Mouse (Mus musculus) CH12F3 (cell line): ENCODE measurements around the gene Smc4.
"Not testable (repeated sequence)": the region's sequence is repeated elsewhere in the genome, so short reads cannot be mapped to it uniquely, and the experiment has no call there.

ENCODE experiments used
- in situ Hi-C: fragments of 300-500 bp; cut with MboI; formaldehyde crosslinking; loops from 2 replicates; pipeline ENCODE4 v1.14.3; 2020; ENCODE audit warnings: low sequenced_read_pairs

Gene Smc4

DNA sequence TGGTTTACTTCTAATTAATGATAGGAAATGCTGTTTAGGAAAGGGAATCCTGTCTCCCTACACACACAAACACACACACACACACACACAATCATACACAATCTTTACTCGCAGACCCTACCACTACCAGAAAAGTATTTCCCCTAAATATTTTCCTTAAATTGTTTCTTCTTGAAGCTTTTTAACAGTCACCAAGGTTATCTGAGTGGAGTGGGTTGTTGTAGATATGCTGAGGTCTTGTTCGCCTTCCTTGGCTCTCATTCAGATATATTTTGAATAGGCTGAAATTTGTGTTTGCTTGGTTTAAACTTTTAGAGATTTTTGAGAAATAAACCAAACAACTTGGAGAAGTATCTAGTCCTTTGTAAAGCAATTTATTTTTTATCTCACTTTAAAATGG, 4.3 kb downstream of the Smc4 start:
- in situ Hi-C loops: no loop called here

DNA sequence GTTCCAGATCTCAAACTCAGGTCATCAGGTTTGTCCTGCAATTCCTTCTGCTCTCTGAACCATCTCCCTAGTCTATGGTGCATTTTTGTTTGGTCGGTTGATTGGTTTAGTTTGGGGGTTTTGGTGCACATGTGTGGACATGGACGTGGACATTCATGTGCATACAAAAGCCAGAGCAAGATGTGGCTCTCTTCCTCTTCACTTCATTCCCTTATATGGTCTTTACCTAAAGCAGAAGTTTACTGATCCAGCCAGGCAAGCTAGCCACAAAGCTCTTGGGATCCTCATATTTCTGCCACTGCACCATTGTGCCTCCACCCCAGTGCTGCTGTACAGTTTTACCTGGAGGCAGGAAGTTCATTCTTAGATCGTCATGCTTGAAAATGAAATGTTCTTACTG, 12.6 kb downstream of the Smc4 start:
- in situ Hi-C loops: no loop called here

DNA sequence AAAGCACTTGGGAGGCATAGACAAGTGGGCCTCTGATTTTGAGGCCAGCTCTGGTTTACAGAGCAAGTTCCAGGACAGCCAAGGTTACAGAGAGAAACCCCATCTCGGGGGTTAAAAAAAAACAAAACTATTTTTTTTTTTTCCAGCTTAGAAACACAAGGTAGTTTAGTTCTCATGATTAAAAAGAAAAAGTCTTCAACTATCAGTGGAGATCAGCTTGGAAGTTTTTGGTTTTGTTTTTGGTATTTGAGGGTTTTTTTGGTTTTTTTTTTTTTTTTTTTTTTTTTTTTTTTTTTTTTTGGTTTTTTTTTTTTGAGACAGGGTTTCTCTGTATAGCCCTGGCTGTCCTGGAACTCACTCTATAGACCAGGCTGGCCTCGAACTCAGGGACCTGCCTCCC, 14.1 kb downstream of the Smc4 start:
- in situ Hi-C loops: not testable (repeated sequence)

DNA sequence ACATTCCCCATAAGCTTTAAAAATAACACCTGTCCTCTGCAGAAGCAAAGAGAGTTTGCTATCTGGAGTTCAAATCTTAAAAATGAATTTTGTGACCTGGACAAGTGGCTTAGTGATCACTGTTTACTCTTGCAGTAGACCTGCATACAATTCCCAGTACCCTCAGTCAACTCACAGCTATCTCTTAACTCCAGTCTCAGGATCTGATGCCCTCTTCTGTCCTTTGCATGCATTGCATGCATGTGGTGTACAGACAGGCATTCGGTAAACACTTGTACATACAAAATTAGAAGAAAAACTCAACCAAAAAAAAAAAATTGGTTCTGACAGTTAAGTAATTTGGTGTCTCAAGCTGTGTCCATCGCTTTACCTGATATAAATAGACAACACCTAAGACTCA, 15.7 kb downstream of the Smc4 start:
- in situ Hi-C loops: no loop called here

DNA sequence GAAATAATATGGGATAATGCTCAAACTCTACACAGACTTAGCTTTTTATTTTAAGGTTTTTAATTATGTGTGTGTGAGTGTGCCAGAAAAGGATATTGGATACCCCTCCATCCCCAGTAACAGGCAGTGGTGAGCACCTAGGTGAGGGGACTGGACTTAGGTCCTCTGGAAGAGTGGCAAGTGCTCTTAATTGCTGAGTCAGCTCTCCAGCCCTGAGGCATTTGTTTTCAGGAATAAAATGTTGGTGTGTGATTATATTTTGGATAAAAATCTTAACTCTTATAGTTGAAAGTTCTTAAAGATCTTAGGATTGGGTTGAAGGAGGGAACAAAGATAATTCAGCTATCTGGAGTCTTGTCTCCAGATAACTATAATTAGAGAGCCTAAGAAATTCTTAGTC, 16.2 kb downstream of the Smc4 start:
- in situ Hi-C loops: no loop called here

DNA sequence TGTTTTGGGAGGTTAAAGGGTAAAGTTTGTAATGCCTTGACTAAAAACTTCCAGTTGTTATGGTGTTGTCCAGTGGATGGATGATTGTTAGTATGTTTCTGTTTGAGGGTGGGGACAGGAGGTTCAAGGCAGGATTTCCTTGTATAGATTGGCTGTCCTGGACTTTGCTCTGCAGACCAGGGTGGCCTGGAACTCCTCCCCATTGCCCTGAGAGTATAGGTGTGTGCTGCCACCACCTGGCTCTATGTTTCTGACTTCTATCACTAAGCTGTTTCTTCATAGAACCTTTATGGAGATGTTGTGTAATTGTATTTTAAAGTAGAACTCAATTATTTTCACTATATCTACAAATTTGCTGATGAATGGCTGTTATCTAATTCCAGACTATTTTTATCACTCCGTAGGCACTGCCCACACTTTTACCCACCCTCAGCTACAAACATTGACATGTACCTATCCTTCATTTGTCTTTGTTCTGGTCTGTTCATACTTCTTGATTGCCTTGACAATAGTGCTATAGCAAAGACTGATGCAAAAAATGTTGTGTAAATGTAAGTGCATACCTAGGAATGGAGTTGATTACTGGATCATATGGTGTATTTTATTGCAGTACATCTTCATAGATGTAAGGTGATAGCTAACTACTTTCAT, 21.7 kb downstream of the Smc4 start:
- in situ Hi-C loops: no loop called here

DNA sequence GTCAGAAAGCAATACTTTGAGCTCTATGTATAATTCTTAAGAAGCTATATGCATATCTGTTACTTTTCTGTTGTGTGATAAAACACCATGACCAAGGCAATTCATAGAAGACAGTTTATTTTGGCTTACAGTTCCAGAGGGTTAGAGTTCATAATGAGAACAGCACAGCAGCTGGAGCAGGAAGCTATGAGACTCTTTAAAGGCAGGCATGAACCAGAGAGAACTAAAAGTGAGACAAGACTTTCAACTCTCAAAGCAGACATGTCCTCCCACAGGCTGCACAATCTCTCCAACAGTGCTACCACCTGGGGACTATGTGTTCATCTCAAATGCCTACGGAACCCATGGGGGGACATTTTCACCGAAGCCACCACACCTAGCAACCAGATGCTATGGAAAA, 35.6 kb downstream of the Smc4 start:
- in situ Hi-C loops: no loop called here

DNA sequence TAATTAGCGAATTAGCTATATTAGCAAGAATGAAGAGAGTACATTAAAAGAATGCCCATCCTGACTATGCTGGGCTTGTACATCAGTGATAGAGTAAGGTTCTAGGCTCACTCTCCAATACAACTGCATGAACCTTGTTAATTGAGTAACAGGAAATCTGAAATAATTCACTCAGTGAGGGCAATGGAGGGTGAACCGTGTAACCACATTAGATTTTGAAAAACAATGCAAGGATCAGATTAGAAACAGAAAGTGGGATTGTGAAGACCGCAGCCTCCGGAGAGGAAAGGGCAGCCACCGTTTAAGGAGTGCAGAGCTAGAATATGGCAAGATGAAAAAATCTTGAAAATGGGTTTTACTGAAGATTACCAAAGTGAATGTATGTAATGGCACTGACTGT, 36.8 kb downstream of the Smc4 start:
- in situ Hi-C loops: no loop called here

DNA sequence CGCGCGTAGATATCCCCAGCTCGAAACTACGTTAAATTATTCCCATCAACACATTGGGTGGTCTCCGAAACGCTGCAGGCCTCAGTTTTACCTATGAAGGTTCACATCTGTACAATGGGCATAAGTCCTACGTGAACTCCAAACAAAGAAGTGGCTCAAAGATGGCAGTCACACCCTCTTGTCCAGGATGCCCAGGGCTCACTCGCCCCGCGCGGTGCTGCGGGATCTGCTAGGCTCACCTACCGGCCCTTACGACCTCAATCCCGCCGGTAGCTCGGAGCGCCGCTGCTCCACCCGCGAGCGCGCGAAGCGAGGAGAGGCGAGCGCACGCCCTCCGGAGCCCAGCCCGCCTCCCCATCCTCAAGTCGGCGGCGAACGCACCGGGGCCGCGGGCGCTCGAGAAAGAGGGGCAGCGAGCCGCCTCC, 39.6 kb downstream of the Smc4 start:
- in situ Hi-C loops: no loop called here

DNA sequence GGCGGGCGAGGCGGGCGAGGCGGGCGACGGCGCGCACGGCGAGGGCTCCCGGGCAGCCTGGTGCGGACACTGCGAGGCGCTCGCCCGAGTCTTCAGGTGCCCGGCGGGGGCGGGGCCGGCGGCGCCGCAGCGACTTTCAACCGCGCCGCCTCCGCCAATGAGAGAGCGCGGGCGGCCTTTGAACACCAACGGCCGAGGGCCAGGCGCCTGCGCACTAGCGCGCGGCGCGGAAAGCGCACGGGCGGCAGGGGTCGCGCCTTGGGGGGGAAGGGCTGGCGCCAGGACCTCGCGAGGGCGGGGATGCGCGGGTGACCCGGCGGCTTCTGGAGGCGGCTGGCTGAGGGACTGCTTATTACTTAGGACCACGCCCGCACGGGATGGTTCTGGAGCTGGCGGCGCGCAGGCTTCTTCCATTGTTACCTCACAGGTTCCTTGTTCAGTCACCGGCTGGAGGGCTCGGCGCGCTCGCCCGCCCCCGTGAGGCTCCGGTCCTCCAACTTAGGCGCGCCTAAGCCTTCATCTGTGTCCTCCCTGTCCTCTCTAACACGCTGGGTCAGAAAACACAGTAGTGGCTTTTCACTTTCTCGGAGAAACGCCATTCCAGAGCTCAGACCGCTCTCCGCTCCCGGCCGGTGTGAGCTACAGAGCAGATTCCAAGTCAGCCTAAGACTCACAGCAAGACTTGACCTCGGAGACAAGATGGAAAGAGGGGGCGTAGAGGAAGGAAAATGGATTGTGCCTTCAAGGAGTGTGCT, 40.3 kb downstream of the Smc4 start, which contains the start of gene Trim59:
Trim59 (minus strand) TSS at position 111 of the 755 bp plus-strand sequence.
- in situ Hi-C loops: no loop called here

DNA sequence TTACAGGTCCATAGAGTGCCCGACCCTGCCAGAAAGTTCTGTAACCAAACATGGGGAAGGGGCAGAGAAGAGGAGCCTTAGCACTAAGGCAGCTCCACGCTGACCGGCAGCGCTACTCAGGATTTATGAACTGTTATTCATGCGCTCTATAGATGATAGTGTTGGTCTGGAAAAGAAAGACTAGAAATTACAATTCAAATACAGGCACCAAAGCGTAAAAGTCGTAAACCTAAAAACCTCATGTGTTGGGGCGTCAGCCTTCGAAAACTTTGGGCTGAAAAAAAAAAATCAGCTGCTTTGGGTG, 40.8 kb downstream of the Smc4 start:
- in situ Hi-C loops: no loop called here

DNA sequence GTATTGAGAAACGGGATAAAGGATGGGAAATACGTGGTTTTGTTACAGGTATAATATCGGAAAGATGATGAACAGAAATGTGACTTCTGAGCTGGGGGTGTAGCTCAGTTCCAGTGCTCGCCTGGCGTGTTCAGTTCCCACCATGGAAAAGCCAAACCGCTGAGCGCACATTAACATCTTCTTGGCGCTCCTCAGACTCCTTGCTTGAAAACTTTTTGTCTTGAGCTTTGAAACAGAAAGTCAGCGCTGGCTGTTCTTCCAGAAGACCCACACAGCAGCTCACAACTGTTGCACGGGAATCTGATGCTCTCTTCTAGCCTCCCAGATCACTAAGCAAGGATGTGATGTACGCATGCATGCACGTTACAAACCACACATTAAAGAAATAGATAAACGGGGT, 41.2 kb downstream of the Smc4 start:
- in situ Hi-C loops: no loop called here

DNA sequence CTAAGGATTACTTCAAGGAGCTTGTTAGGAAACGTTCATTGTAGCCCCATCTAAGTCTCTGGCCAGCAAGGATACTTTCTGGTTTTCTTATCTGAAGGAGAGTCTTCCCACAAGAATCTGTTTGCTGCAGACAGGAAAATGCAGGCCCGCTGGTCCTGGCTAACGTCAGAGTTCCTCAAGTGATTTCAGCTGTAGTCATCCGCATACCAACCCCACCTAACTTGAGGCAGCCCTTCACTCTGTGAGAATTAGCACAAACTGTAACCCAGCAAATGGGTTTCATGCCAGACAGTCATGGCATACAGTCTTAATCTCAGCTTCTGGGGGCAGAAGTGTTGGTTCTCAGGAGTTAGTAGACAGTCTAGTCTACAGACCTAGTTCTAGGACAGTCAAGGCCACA, 42.0 kb downstream of the Smc4 start:
- in situ Hi-C loops: no loop called here

DNA sequence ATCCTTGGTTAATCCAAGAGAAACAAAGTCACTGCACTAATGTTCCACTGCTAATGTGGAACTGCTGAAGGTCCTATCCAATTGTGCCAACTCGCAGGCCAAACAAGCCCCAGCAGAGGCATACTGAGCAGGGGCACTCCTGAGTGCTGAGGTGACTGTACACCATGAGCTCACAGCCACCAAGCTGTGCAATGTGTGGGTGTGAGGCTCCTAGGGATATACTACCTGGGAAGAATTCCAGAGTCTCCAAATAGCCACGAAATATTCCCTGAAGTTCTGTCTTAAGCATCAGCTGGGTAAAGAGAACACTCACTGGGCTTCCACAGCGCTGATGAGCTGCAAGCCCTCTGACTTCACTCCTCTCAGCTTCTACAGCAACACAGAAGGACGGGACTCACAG, 43.1 kb downstream of the Smc4 start:
- in situ Hi-C loops: no loop called here

DNA sequence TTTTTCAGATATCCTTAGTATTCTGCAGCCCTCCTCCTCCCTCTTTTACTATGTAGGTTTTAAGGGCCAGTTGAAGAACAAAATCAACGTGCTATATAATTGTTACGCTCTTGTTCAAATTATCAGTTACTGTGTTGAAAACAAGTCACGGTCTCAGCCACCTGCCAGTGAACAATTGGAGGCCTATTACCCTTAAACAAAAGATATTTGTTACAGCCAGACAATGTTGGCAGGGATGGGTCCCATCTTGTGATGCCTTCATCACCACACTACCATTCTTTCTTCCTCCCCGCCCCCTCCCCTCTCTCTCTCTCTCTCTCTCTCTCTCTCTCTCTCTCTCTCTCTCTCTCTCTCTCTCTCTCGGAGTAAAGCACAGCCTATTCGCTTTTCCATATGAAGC, 44.5 kb downstream of the Smc4 start:
- in situ Hi-C loops: no loop called here

DNA sequence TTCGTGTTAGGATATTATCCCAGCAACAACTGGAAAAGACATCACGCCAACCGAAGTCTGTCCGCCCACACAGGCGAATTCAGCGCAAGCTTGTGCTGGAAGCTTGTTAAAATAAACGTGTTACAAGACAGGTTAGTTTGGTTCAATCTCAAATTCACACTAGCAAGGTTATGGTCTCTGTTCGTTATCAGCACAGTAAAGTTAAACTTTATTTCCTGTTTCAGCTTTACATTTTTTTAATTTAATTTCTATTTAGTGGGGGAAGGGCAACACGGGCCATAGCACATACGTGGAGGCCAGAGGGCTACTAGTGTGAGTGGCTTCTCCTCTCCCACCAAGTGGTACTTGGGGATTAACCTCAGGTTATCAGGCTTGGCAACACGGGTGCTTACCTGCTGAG, 47.4 kb downstream of the Smc4 start:
- in situ Hi-C loops: no loop called here

DNA sequence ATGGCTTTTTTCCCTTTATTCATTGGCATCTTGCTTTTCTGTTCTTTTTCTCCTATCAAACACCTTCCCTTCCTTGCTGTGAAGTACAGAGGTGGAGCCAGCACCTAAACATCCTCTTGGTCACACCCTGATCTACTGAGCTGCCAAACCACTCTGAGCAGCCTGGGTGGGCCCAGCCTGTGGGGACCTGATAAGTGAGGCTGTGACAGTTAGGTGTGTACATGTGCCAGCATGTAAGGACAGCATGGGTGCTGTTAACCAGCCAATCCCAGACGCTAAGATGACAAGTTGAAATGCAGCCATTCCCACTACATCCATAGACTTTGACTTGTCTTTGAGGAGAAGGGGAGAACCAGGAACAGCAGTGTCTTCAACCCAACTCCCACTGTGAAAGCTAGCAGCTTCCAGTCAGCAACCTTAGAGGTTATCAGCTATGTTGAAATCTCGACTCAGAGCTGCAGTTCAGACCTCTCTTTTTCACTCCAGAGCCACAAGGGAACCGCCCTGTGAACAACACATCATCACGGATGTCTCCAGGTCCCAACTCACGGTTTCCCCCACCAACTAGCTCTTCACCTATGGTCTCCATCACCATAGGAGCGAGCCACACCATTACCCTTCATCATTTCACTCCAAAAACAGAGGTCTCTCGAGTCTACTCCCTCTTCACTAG, 50.4 kb downstream of the Smc4 start:
- in situ Hi-C loops: no loop called here

DNA sequence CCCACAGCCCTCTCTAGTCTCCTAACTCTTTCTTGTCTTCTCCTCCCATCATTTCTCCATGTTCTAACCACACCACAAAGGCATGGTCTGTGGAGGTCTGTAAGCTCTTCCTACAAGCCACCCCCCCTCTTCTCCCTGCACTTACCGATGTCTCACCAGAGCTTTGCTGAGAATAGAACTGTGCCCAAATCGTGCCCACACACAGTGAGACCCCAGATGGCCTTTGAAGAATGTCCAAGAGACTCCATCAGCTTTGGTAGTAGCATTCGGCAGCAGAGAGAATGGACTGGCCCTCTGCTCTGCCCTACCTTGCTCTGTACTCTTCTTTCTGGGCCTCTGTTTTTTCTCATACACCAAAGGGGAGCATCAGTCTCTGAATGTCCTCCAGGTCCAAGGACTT, 51.3 kb downstream of the Smc4 start:
- in situ Hi-C loops: no loop called here

DNA sequence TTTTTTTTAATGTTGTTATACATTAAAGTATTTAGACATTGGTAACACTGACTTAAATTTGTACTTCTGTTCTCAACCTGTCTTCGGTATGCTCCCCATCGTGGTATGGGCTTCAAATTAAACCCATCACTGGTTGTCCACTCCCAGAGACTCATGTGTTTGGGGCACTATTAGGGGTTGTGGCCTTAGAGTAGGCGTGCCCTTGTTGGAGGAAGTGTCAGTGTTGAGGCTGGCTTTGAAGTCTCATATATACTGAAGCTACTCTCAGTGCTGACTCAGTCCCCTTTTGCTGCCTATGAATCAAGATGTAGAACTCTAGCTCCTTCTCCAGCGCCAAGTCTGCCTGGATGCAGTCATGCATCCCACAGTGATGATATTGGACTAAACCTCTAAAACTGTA, 56.1 kb downstream of the Smc4 start:
- in situ Hi-C loops: no loop called here

DNA sequence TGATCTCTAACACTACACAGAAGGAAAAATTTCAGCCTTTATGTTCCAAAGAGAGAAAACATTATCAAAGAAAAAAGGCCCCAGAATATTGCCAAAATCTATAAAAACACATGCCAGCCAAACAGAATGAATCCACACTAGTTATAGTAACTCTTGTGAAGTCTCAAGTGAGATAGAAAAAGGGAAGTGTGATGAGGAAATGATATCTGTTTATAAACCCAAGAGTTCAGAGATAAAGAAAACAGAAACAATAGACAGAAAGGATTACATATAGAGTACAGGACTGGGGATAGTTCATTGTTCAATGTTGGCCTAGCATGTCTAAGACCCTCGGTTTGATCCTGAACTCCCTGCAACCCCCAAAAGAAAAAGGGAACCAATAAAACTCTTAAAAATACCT, 58.2 kb downstream of the Smc4 start:
- in situ Hi-C loops: no loop called here

DNA sequence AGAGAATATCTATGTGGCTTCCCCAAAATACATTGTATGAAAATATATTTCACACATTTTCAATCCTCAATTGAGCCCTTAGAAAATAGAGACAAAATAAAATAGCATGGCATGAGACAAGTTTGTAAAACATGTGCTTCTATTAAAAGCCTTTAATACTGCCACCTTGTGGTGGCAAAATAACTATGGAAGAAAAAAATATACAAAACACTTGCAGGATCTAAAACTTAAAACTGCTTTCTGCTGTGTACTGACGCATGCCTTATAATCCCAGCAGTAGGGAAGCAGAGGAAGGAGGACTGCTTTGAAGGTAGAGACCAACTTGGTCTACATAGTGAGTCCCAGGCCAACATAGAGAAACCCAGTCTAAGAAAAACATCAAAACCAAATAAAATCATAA, 59.5 kb downstream of the Smc4 start:
- in situ Hi-C loops: no loop called here
